Mouse (Mus musculus) lung, embryonic 14.5 days (tissue): ENCODE results near the gene Eno2. TPM values are rescaled to one million over a fixed set of nuclear protein-coding genes. Genes with fewer than 3 reads are reported as not detected.

Experiments
- ATAC-seq: fragments of 200-750 bp; cut with Nextera tagmentation; 2 replicates; pipeline ENCODE4 v1.8.0; 2017; ENCODE audit warnings: mild to moderate bottlenecking, moderate TSS enrichment, moderate library complexity; ENCODE audit not compliant: insufficient read depth
- DNase-seq: peaks from one replicate; pipeline ENCODE4 v3.0.0-alpha.2; 2015
- H3K27ac ChIP-seq: fragments of 300-500 bp; sonication (generic); 2 replicates; pipeline ENCODE4 v1.5.1; 2014; ENCODE audit warnings: low read depth, mild to moderate bottlenecking, moderate library complexity
- H3K27me3 ChIP-seq: fragments of 300-500 bp; sonication (generic); 2 replicates; pipeline ENCODE4 v1.6.1; 2014; ENCODE audit warnings: low read length, control low read depth; ENCODE audit not compliant: insufficient read depth
- H3K36me3 ChIP-seq: fragments of 300-500 bp; sonication (generic); 2 replicates; pipeline ENCODE4 v1.6.1; 2014; ENCODE audit warnings: control low read depth; ENCODE audit not compliant: insufficient read depth
- H3K4me1 ChIP-seq: fragments of 300-500 bp; sonication (generic); 2 replicates; pipeline ENCODE4 v1.6.1; 2014; ENCODE audit warnings: antibody characterized with exemption, control low read depth; ENCODE audit not compliant: insufficient read depth
- H3K4me2 ChIP-seq: fragments of 300-500 bp; sonication (generic); 2 replicates; pipeline ENCODE4 v1.6.1; 2014; ENCODE audit warnings: mild to moderate bottlenecking
- H3K4me3 ChIP-seq: fragments of 300-500 bp; sonication (generic); 2 replicates; pipeline ENCODE4 v1.5.1; 2014; ENCODE audit warnings: low read depth, low read length
- H3K9ac ChIP-seq: fragments of 300-500 bp; sonication (generic); 2 replicates; pipeline ENCODE4 v1.6.1; 2014
- H3K9me3 ChIP-seq: fragments of 300-500 bp; sonication (generic); 2 replicates; pipeline ENCODE4 v1.6.1; 2016; ENCODE audit warnings: low read depth, low read length, control low read depth
- CTCF ChIP-seq: IDR thresholded peaks from 2 replicates; pipeline ENCODE4 v1.5.1; 2016; ENCODE audit warnings: antibody characterized with exemption, low read depth
- WGBS: fragments of 180-500 bp; shearing (Covaris S2); extraction: QIAGEN DNeasy Blood & Tissue Kit; methylation state at CpG from one replicate; pipeline ENCODE4 v1.1.7; 2014; 5-methylcytosine and 5-hydroxymethylcytosine counted together
- polyA plus RNA-seq: library from polyadenylated mRNA; unstranded; fragments of >200 nt; fragmentation: Nextera tagmentation; extraction: Ambion mirVana; gene quantifications from 2 replicates; pipeline ENCODE4 v1.2.1, GENCODE M21; 2014

Gene Eno2
- 2.2 and 4.1 TPM in 2 replicates for polyA plus RNA-seq

- Histone ChIP-seq H3K27me3 (no peaks in the 10 kb centered on the region), H3K9ac (peak within 1 kb of the TSS; percentile 61), H3K4me1 (0 out of 2 replicates have a peak, but pooled peaks cover 3% of the 10 kb centered on the region), H3K36me3 (no peaks in the 10 kb centered on the region), H3K4me3 (peak within 1 kb of the TSS; percentile 51), H3K4me2 (peak within 1 kb of the TSS; percentile 81), H3K9me3 (no peaks in the 10 kb centered on the region), H3K27ac (no peak within 1 kb of the TSS)
- under 1% methylated on average over 54 of the region's 54 CpGs for WGBS
- peak; percentile 70 for ATAC-seq
- DNase-seq = peak; percentile 66
- TF ChIP-seq CTCF = no peak
Measured at GRCm38 (mm10) chr6:124769101-124769765, at the start of gene Eno2. Gene Eno2 (minus strand): TSS chr6:124769673.

- Histone ChIP-seq H3K27me3 (no peaks in the 10 kb centered on the region), H3K9ac (no peak overlapping the region), H3K4me2 (no peak overlapping the region), H3K4me3 (no peak overlapping the region), H3K36me3 (peaks cover 79% of the 10 kb centered on the region), H3K9me3 (no peaks in the 10 kb centered on the region), H3K27ac (no peak overlapping the region), H3K4me1 (peaks cover 6% of the 10 kb centered on the region)
- ATAC-seq (no peak), DNase-seq (no peak)
- no peak for TF ChIP-seq CTCF
- 90% methylated on average over 8 of the region's 8 CpGs for WGBS
Measured at GRCm38 (mm10) chr6:124817971-124818370, 48.5 kb upstream of the Eno2 start.

- H3K36me3 ChIP-seq = peaks cover 75% of the 10 kb centered on the region
Measured at GRCm38 (mm10) chr6:124817563-124817962, 48.1 kb upstream of the Eno2 start.

GRCm38 (mm10) chr6:124817125-124817524, 47.7 kb upstream of the Eno2 start:
- H3K4me3 ChIP-seq = no peak overlapping the region
- whole genome bisulfite sequencing = 94% methylated on average over 11 of the region's 11 CpGs
- no peak for ATAC-seq

More at GRCm38 (mm10) chr6:124817563-124817962, 48.1 kb upstream of the Eno2 start:
- peaks cover 8% of the 10 kb centered on the region for H3K4me1 ChIP-seq
- no peaks in the 10 kb centered on the region for H3K27me3 ChIP-seq
- no peaks in the 10 kb centered on the region for H3K9me3 ChIP-seq
- 92% methylated on average over 8 of the region's 8 CpGs for WGBS
- H3K4me3 ChIP-seq = no peak overlapping the region
- no peak for DNase-seq
- ATAC-seq = no peak
- H3K9ac ChIP-seq = no peak overlapping the region
- TF ChIP-seq CTCF = no peak
- H3K27ac ChIP-seq = no peak overlapping the region
- no peak overlapping the region for H3K4me2 ChIP-seq

GRCm38 (mm10) chr6:124816611-124817010, 47.1 kb upstream of the Eno2 start:
- TF ChIP-seq CTCF = no peak
- H3K36me3 ChIP-seq = peaks cover 75% of the 10 kb centered on the region
- ATAC-seq (no peak), DNase-seq (no peak)
- H3K4me2 ChIP-seq = no peak overlapping the region
- no peak overlapping the region for H3K27ac ChIP-seq
- WGBS = 80% methylated on average over 4 of the region's 4 CpGs
- no peaks in the 10 kb centered on the region for H3K27me3 ChIP-seq
- H3K4me1 ChIP-seq = peaks cover 15% of the 10 kb centered on the region
- H3K9ac ChIP-seq = no peak overlapping the region
- no peak overlapping the region for H3K4me3 ChIP-seq
- H3K9me3 ChIP-seq = no peaks in the 10 kb centered on the region

More at GRCm38 (mm10) chr6:124817125-124817524, 47.7 kb upstream of the Eno2 start:
- no peak overlapping the region for H3K9ac ChIP-seq
- no peak for TF ChIP-seq CTCF
- H3K27me3 ChIP-seq = no peaks in the 10 kb centered on the region
- H3K4me1 ChIP-seq = peaks cover 12% of the 10 kb centered on the region
- DNase-seq = no peak
- no peak overlapping the region for H3K4me2 ChIP-seq
- no peak overlapping the region for H3K27ac ChIP-seq
- H3K9me3 ChIP-seq = no peaks in the 10 kb centered on the region
- H3K36me3 ChIP-seq = peaks cover 75% of the 10 kb centered on the region

GRCm38 (mm10) chr6:124814858-124815774, 45.6 kb upstream of the Eno2 start:
- DNase-seq = peak; percentile 55
- 57% methylated on average over 9 of the region's 9 CpGs for WGBS
- peaks cover 74% of the 10 kb centered on the region for H3K36me3 ChIP-seq
- no peaks in the 10 kb centered on the region for H3K27me3 ChIP-seq
- no peak for TF ChIP-seq CTCF
- H3K27ac ChIP-seq = no peak overlapping the region
- H3K9ac ChIP-seq = no peak overlapping the region
- H3K4me1 ChIP-seq = peaks cover 15% of the 10 kb centered on the region
- no peaks in the 10 kb centered on the region for H3K9me3 ChIP-seq
- peak overlapping the region; percentile 64; the same call in 1 of the 2 replicates for H3K4me2 ChIP-seq
- no peak overlapping the region for H3K4me3 ChIP-seq
- ATAC-seq = no peak

- 28% methylated on average over 8 of the region's 8 CpGs for WGBS
- peak overlapping the region; percentile 64 for H3K4me2 ChIP-seq
- H3K36me3 ChIP-seq = peaks cover 72% of the 10 kb centered on the region
- no peak for TF ChIP-seq CTCF
- peaks cover 18% of the 10 kb centered on the region for H3K4me1 ChIP-seq
- H3K9ac ChIP-seq = peak overlapping the region; percentile 85; the same call in 1 of the 2 replicates
- H3K27me3 ChIP-seq = no peaks in the 10 kb centered on the region
- ATAC-seq (peak; percentile 42), DNase-seq (no peak)
- H3K9me3 ChIP-seq = no peaks in the 10 kb centered on the region
- peak overlapping the region; percentile 26 for H3K27ac ChIP-seq
- peak overlapping the region; percentile 76 for H3K4me3 ChIP-seq
Measured at GRCm38 (mm10) chr6:124814448-124814847, 45.0 kb upstream of the Eno2 start.
